Mouse (Mus musculus) E14TG2a.4 (cell line): Measurements from ENCODE around the gene Dnajb3.

Source experiments
- CTCF ChIP-seq: conservative IDR thresholded peaks from 2 replicates; pipeline ENCODE4 v1.5.1; 2014; ENCODE audit warnings: low read length
- NANOG ChIP-seq: IDR thresholded peaks from 2 replicates; pipeline ENCODE4 v1.6.1; 2014; ENCODE audit warnings: borderline replicate concordance, low read length, mixed read lengths
- POU5F1 ChIP-seq: IDR thresholded peaks from 2 replicates; pipeline ENCODE4 v1.6.1; 2014; ENCODE audit warnings: low read length, borderline replicate concordance

GRCm38 (mm10) chr1:88200456-88200855, 5.1 kb downstream of the Dnajb3 start, which contains the start of gene Ugt1a2:
- TF ChIP-seq CTCF = no peak
- TF ChIP-seq NANOG = no peak
- no peak for TF ChIP-seq POU5F1
